Mouse (Mus musculus): Measurements from ENCODE around the gene Ankfy1. TPM values are rescaled to one million over a fixed set of nuclear protein-coding genes. Genes with fewer than 3 reads are reported as not detected.
A peak's percentile ranks its signal among the peaks of the same experiment; 100 is the strongest.

Gene Ankfy1
- polyA plus RNA-seq, 2 experiments = 29.0 to 33.4 TPM

DNA sequence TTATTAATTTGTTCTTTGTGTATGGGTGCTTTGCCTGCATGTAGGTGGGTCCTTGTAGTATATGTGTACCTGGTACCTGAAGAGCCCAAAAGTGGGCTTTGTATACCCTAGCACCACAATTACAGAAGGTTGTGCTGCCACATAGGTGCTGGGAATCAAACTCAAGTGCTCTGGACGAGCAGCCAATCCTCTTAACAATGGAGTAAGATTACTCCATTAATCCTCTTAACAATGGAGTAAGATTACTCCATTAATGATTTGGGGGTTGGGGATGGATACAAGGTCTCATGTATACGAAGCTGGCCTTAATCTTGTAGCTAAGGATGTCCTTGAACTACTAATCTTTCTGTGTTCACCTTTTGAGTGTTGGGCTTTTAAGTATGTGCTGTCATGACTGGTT, 14.5 kb upstream of the Ankfy1 start:
- Histone ChIP-seq H3K27ac (replicated peaks; ENCODE audit: low read depth, low read length) (no peak overlapping the region), H3K4me2 (replicated peaks; ENCODE audit: low read depth, low read length, severe bottlenecking) (no peak overlapping the region), H3K36me3 (ENCODE audit: control insufficient read depth, insufficient read depth, low read length) (peaks cover 3% of the 10 kb centered on the region), H3K9me3 (ENCODE audit: control insufficient read depth, low read length) (no peaks in the 10 kb centered on the region), H3K27me3 (ENCODE audit: control insufficient read depth, insufficient read depth, low read length) (no peaks in the 10 kb centered on the region), H3K4me3 (replicated peaks; ENCODE audit: low read length) (no peak overlapping the region), H3K4me1 (ENCODE audit: control insufficient read depth, insufficient read depth, low read length) (no peaks in the 10 kb centered on the region), H3K9ac (ENCODE audit: low read depth, low read length, severe bottlenecking) (no peak overlapping the region)
- TF ChIP-seq POLR2A (IDR thresholded peaks at IDR 0.05; ENCODE audit: borderline replicate concordance, extremely low read depth, insufficient read depth, insufficient read length) = no peak
- ATAC-seq (ENCODE audit: low FRiP score, low read depth) (no peak), DNase-seq (ENCODE audit: low spot score) (no peak)
- WGBS = 70% methylated on average over 2 of the region's 2 CpGs

DNA sequence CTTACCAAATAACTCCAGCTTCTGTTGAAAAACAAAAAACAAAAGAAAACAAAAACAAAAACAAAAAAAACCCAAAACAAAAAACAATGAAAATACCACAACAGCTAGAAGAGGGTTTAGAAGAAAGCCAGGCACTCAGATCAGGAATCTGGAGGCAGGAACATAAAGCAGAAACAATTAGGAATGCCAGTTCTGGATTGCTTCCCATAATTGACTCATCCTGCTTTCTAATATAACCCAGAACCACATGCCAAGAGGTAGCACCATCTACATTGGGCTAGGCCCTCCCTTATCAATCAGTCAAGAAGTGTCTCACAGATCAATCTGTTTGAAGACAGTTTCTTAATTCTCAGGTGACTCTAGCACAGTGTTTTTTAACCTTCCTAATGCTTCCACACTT, 9.1 kb upstream of the Ankfy1 start:
- Histone ChIP-seq H3K4me3 (replicated peaks; ENCODE audit: low read length) (no peak overlapping the region), H3K36me3 (ENCODE audit: control insufficient read depth, insufficient read depth, low read length) (peaks cover 28% of the 10 kb centered on the region), H3K27ac (replicated peaks; ENCODE audit: low read depth, low read length) (no peak overlapping the region), H3K9ac (ENCODE audit: low read depth, low read length, severe bottlenecking) (no peak overlapping the region), H3K27me3 (ENCODE audit: control insufficient read depth, insufficient read depth, low read length) (no peaks in the 10 kb centered on the region), H3K4me1 (ENCODE audit: control insufficient read depth, insufficient read depth, low read length) (no peaks in the 10 kb centered on the region), H3K4me2 (replicated peaks; ENCODE audit: low read depth, low read length, severe bottlenecking) (no peak overlapping the region), H3K9me3 (ENCODE audit: control insufficient read depth, low read length) (no peaks in the 10 kb centered on the region)
- TF ChIP-seq POLR2A (IDR thresholded peaks at IDR 0.05; ENCODE audit: borderline replicate concordance, extremely low read depth, insufficient read depth, insufficient read length) = no peak
- ATAC-seq (ENCODE audit: low FRiP score, low read depth) (no peak), DNase-seq (ENCODE audit: low spot score) (no peak)

DNA sequence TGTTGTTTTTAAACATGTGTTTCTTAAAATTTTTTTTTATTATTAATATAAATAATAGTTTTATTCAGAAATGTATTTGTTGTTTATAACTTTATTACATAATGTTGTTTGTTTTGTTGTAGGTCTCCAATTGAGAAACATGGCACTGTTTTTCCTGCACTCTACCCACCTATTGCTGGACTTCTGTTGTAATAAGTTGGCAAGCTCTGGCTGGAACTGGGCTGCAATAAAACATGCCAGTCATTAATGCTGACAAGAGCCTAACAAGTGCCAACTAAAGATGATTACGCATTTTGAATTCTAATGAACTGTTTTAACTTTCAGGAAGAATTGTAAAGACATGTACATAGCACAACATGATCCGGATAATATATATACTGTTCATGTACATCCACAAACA, 6.4 kb upstream of the Ankfy1 start:
- no peak overlapping the region for H3K9ac ChIP-seq (ENCODE audit: low read depth, low read length, severe bottlenecking)
- peaks cover 35% of the 10 kb centered on the region for H3K36me3 ChIP-seq (ENCODE audit: control insufficient read depth, insufficient read depth, low read length)
- no peak for TF ChIP-seq POLR2A (IDR thresholded peaks at IDR 0.05; ENCODE audit: borderline replicate concordance, extremely low read depth, insufficient read depth, insufficient read length)
- no peak overlapping the region for H3K4me3 ChIP-seq (replicated peaks; ENCODE audit: low read length)
- H3K27ac ChIP-seq (replicated peaks; ENCODE audit: low read depth, low read length) = no peak overlapping the region
- no peaks in the 10 kb centered on the region for H3K9me3 ChIP-seq (ENCODE audit: control insufficient read depth, low read length)
- H3K27me3 ChIP-seq (ENCODE audit: control insufficient read depth, insufficient read depth, low read length) = no peaks in the 10 kb centered on the region
- DNase-seq (ENCODE audit: low spot score) (no peak), ATAC-seq (ENCODE audit: low FRiP score, low read depth) (no peak)
- H3K4me2 ChIP-seq (replicated peaks; ENCODE audit: low read depth, low read length, severe bottlenecking) = no peak overlapping the region
- H3K4me1 ChIP-seq (ENCODE audit: control insufficient read depth, insufficient read depth, low read length) = no peaks in the 10 kb centered on the region
- 96% methylated on average over 2 of the region's 2 CpGs for WGBS

DNA sequence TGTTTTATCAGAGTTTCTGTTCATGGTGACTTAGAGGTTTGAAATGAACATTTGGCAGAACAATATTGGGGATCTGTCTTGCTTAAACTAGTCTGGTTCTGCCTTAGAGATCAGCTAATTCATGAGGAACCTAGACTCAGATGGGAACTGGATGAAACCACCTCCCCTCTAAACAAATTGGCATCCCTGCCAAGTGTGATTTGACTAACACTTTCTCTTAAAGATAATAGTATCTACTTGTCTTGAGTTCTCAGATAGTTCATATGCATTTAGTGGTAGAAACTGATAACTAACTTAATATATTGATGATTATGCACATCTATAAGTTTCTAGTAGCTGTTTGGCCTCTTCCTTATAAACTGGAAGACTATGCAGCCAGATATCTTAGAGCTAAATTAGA, 3.1 kb upstream of the Ankfy1 start:
- Histone ChIP-seq H3K4me1 (ENCODE audit: control insufficient read depth, insufficient read depth, low read length) (peaks cover 7% of the 10 kb centered on the region), H3K9me3 (ENCODE audit: control insufficient read depth, low read length) (no peaks in the 10 kb centered on the region), H3K27me3 (ENCODE audit: control insufficient read depth, insufficient read depth, low read length) (no peaks in the 10 kb centered on the region), H3K4me3 (replicated peaks; ENCODE audit: low read length) (no peak overlapping the region), H3K9ac (ENCODE audit: low read depth, low read length, severe bottlenecking) (no peak overlapping the region), H3K4me2 (replicated peaks; ENCODE audit: low read depth, low read length, severe bottlenecking) (no peak overlapping the region), H3K36me3 (ENCODE audit: control insufficient read depth, insufficient read depth, low read length) (peaks cover 21% of the 10 kb centered on the region), H3K27ac (replicated peaks; ENCODE audit: low read depth, low read length) (no peak overlapping the region)
- DNase-seq (ENCODE audit: low spot score) = no peak
- no peak for TF ChIP-seq POLR2A (IDR thresholded peaks at IDR 0.05; ENCODE audit: borderline replicate concordance, extremely low read depth, insufficient read depth, insufficient read length)
- ATAC-seq (ENCODE audit: low FRiP score, low read depth) = no peak

DNA sequence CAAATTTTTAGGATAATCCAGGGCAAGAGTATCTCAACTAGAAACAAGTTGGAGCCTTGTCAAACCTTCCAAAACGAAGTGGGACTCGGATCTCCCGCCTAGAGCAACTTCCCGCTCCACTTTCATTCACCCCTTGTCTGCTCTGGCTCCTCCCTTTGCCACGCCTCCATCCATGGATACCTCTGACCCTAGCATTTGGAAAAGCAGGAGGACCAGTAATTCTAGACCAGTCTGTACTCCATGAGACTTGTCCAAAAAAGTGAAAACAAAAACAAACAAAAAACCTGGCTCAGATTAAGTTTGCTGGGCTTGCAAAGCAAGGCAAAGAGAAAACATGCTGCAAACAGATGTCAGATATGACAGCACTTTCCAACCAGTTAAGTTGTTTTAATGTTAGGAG, 1.6 kb upstream of the Ankfy1 start:
- DNase-seq (ENCODE audit: low spot score) = no peak

DNA sequence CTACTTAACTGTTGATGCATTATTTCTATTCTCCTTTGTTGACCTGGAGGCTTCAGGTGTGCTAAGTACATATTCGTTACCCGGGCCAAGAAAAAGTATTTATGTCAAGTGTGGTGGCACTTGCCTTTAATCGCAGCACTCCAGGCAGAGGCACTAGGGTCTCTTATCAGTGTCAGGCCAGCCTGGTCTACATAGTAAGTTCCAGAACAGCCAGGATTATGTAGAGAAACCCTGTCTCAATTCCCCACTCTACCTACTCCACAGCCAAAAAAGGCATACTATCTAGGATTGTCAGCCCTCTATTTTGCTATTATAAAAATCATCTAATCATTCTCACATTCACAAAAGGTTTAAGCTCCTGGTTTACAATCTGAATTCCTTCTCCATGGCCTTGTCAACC, 691 bp upstream of the Ankfy1 start:
- Histone ChIP-seq H3K9me3 (ENCODE audit: control insufficient read depth, low read length) (no peaks in the 10 kb centered on the region), H3K9ac (ENCODE audit: low read depth, low read length, severe bottlenecking) (peak overlapping the region; percentile 72), H3K36me3 (ENCODE audit: control insufficient read depth, insufficient read depth, low read length) (peaks cover 16% of the 10 kb centered on the region; the same call in 1 of the 2 replicates), H3K4me2 (replicated peaks; ENCODE audit: low read depth, low read length, severe bottlenecking) (peak overlapping the region; percentile 72), H3K4me3 (replicated peaks; ENCODE audit: low read length) (peak overlapping the region; percentile 59), H3K27ac (replicated peaks; ENCODE audit: low read depth, low read length) (no peak overlapping the region), H3K27me3 (ENCODE audit: control insufficient read depth, insufficient read depth, low read length) (no peaks in the 10 kb centered on the region), H3K4me1 (ENCODE audit: control insufficient read depth, insufficient read depth, low read length) (peaks cover 7% of the 10 kb centered on the region)
- ATAC-seq (ENCODE audit: low FRiP score, low read depth) = no peak
- DNase-seq (ENCODE audit: low spot score) = no peak
- no peak for TF ChIP-seq POLR2A (IDR thresholded peaks at IDR 0.05; ENCODE audit: borderline replicate concordance, extremely low read depth, insufficient read depth, insufficient read length)
- 71% methylated on average over 3 of the region's 3 CpGs for WGBS

More for the DNA sequence above, 1.6 kb upstream of the Ankfy1 start:
- H3K4me3 ChIP-seq (replicated peaks; ENCODE audit: low read length) = no peak overlapping the region
- no peak overlapping the region for H3K4me2 ChIP-seq (replicated peaks; ENCODE audit: low read depth, low read length, severe bottlenecking)
- H3K27ac ChIP-seq (replicated peaks; ENCODE audit: low read depth, low read length) = no peak overlapping the region
- WGBS = 13% methylated on average over 5 of the region's 5 CpGs
- H3K36me3 ChIP-seq (ENCODE audit: control insufficient read depth, insufficient read depth, low read length) = peaks cover 19% of the 10 kb centered on the region; the same call in 1 of the 2 replicates
- H3K4me1 ChIP-seq (ENCODE audit: control insufficient read depth, insufficient read depth, low read length) = peaks cover 7% of the 10 kb centered on the region
- H3K27me3 ChIP-seq (ENCODE audit: control insufficient read depth, insufficient read depth, low read length) = no peaks in the 10 kb centered on the region
- no peaks in the 10 kb centered on the region for H3K9me3 ChIP-seq (ENCODE audit: control insufficient read depth, low read length)
- TF ChIP-seq POLR2A (IDR thresholded peaks at IDR 0.05; ENCODE audit: borderline replicate concordance, extremely low read depth, insufficient read depth, insufficient read length) = no peak
- H3K9ac ChIP-seq (ENCODE audit: low read depth, low read length, severe bottlenecking) = no peak overlapping the region
- ATAC-seq (ENCODE audit: low FRiP score, low read depth) = no peak
